Mouse (Mus musculus) thymus, adult 18-20 months (tissue): Measurements from ENCODE around the gene Capn3.

Experiments
- DNase-seq, 2 experiments: peaks; one replicate each; pipeline ENCODE4 v3.0.0; 2022; ENCODE audit warnings: mixed read lengths in 2 of 2

The Capn3 gene

DNA sequence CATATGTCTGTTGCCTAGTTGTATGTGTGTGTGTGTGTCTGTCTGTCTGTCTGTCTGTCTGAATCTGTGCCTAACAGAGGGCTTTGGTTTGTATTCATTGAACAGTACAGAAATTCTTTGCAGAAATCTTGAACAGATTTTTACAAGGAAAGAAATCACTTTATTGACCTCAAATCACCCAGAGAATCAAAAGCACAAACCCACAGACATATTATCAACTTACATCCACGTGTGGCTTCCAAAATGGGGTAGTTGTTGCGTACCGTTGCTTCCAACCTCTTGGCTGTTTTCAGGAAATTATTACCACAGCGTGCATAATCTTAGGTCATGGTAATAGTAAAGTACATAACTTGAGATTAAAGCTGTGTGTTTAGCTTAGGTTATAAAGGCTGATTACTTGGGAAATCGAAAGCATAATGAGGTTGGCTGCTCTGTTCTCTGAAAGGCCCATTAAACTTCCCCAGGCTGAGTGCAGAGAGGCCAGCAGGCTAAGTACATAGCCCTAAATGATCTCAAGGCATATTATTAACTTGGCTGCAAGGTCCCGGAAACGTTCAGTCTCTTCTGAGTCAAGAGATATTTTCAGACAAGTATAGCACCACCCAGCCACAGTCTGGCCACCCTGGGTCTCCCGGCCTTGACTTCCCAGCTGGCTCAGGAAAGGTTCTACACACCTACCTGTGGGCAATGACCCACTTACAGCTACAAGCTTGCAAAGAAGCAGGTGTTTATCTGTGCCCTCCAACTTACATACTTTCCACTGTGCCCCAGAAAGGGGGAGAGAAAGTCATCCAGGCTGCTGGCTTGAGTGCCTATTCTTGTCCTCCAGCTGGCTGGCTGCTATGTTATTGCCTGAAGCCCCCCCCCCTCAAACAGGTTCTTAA lies 26.9 kb downstream of the Capn3 start:
- peak; percentile 61 to 79 for DNase-seq

GRCm38 (mm10) chr2:120484241-120484640 lies 28.4 kb downstream of the Capn3 start:
- DNase-seq, result no peak

DNA sequence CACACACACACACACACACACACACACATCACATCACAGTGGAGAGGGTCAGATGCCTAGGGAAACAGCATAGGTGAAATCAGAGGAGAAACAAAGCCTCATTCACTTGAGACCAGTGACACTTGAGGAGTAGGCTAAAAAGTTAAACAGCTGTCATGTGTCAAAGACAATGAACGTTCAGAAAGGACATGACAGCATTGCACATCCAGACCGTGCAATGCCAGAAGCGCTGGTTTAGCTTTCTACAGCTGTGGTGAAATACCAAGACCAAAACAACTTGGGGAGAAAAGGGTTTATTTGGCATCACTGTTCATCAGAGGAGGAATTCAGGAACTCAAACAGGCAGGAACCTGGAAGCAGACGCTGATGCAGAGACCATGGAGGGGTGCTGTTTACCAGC lies 37.4 kb downstream of the Capn3 start:
- DNase-seq, result no peak

GRCm38 (mm10) chr2:120496511-120496910 lies 40.7 kb downstream of the Capn3 start:
- DNase-seq, result no peak

DNA sequence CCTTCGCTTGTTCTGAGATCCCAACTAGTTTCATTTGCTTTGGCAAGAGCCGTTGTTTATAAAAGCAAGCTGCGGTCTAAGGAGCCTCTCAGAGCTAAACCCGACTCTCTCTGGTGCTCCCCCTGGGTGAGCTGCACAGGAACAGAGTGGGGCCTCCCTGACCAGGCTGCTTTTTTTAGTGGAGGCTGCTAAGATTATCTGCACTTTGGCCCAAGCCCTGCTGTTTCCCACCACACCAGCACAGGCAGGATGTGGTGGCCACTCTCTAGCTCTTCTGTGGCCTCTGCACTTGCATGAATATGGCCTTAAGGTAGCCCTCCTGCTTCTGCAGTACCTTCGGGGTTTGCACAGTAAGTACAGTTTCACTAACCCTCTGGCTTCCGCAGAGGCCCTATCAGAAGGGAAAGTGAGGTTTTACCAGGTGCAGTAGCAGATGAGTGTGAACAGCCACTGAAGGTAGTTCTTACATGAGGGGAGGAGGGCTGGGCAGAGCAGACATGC lies 44.2 kb downstream of the Capn3 start:
- peak; percentile 72 to 85 for DNase-seq

- no peak for DNase-seq
These were observed 45.5 kb downstream of the Capn3 start for GRCm38 (mm10) chr2:120501136-120501918.

DNA sequence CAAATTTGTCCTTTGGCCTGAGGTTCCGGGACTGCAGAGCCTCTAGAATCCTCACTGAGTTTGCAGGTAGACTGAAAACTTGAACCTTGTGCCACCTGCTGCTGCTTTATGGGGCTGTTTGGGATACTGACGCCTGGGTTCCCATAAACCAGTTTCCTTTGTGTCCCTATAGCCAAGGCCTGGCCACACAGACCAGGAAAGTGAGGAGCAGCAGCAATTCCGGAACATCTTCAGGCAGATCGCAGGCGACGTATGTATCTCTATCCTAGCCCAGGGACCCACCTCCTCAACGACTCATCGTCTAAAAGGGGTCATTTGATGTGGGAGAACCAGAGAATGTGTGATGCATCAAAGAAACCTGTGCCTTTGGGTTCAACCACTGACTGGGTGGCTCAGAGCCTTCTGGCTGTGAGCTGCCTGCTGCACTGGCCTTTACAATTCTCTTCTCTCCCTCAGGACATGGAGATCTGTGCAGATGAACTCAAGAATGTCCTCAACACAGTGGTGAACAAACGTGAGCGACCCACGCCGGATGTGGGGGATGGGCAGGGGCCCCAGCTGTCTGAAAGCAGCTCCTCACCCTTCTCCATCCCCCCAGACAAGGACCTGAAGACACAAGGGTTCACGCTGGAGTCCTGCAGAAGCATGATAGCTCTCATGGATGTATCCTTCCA lies 46.2 kb downstream of the Capn3 start:
- DNase-seq, result peak; percentile 71 to 83

DNA sequence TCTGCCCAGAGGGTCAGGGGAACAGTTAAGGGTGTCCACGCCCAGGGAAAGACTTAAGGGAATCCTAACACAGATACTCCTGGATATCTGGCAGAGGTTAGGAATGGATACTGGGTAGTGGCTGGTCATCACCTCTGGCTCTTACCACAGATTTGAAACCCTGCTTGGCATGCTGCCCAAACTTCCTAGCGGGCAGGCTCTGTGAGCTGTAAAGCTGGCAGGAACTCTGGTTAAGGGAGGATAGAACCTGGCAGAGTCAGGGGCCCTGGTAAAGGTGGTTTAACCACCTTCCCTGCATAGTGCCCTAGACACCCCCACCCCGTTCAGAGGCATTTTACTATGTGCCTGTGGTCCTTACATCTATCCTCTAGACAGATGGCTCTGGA lies 46.8 kb downstream of the Capn3 start:
- peak in 1 of 2 experiments; percentile 52 for DNase-seq

DNA sequence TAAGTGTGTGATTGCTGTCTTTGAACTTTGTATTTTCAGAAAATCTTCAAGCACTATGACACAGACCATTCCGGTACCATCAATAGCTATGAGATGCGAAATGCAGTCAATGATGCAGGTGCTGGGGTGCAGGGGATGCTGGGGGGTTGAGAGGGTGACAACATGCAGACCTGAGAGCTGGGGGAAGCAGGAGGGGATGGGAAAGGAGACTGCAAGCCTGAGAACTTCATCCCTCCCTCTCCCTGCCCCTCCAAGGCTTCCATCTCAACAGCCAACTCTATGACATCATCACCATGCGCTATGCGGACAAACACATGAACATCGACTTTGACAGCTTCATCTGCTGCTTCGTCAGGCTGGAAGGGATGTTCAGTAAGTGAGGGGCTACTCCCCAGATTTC lies 47.3 kb downstream of the Capn3 start:
- DNase-seq, result no peak

GRCm38 (mm10) chr2:120503992-120504391 lies 48.2 kb downstream of the Capn3 start:
- DNase-seq, result no peak

- no peak for DNase-seq
These were observed 58.4 kb downstream of the Capn3 start for GRCm38 (mm10) chr2:120514181-120514580.

GRCm38 (mm10) chr2:120518547-120519210 lies 62.9 kb downstream of the Capn3 start:
- DNase-seq, result no peak

- DNase-seq, result no peak
These were observed 71.0 kb downstream of the Capn3 start for GRCm38 (mm10) chr2:120526771-120527170.

DNA sequence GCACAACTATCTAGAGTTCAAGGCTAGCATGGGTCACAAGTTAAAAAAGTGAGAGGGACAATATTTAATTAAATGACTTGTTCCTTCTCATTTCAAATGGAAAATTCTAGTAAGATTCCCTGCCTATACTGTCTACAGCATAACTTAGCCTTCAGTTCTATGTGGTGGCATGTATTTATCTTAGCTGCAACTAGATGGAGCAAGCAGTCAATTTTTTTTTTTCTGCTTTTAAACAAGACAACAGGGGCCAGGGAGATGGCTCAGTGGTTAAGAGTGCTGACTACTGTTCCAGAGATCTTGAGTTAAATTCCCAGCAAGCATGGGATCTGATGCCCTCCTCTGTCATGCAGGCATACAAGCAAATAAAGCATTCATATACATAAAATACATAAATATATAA lies 73.7 kb downstream of the Capn3 start:
- no peak for DNase-seq

DNA sequence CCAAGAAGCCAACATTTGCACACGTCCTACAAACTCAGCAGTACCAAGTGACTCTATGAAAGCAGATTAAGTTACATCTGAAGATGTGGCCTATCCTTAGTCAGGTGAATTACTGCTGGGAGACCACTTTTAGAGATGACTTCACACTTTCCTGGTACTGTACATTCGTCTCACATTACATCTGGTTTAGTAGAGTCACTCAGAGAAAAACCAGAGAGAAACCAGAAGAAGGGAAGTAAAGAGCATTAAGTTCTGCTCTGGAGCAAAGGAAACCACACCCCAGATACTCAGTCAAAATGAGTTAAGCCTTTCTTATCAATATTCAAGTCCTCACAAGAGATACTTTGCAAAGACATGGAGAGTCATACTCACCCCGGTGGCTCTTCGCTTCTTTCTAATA lies 75.4 kb downstream of the Capn3 start:
- no peak for DNase-seq

- no peak for DNase-seq
These were observed 83.5 kb downstream of the Capn3 start for GRCm38 (mm10) chr2:120539333-120539732.

DNA sequence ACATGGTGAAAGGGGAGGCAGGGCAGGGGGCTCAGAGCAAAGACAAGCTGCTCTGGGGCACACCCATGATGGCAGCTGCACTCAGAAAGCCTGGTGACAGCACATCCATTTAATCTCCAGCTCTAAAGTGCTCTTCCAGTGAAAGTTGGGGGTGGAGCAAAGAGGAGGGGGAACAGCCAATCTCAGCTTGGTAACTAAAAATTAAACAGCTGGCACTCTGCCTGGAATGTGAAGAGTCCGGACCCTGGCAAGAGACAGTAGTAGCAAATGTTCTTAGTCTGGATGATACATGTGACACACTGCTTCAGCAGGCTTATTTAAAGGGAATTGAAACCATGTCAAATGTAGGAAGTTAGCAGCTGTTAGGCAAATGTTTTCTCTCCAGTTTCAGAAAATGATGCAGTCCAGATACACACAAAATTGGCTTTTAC lies 84.0 kb downstream of the Capn3 start:
- DNase-seq, result no peak

DNA sequence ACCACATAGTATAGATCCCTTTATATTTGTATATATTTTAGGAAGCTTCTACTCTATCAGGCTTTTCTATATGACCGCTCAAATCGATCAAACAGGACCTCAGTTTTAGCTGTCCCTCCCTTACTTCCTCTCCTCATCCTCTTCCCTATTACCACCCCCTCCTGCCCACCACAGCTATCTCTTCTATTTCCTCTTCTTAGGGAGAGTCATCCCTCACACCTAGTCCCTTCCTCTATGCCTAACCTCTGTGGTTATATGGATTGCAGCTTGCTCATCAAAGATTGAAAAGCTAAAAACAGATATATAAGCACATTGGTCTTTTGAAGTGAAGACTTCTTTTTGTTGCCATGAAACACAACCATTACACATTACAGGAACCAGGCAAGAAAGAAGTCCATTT lies 88.9 kb downstream of the Capn3 start:
- DNase-seq, result no peak
